Mouse (Mus musculus): ENCODE measurements around the gene Slc25a28.

- TF ChIP-seq POLR2A (IDR thresholded peaks at IDR 0.05; ENCODE audit: control insufficient read depth, low read depth, low read length) (no peak), CTCF (IDR thresholded peaks at IDR 0.05; ENCODE audit: control insufficient read depth, insufficient read depth, insufficient replicate concordance, low read depth, low read length) (no peak)
Measured at GRCm38 (mm10) chr19:43671054-43671453, 3.6 kb downstream of the Slc25a28 start.

Measured in testis, adult 2 months (tissue).